Mouse (Mus musculus) T-helper 17 cell (primary cell): Measurements from ENCODE around the gene Shisa3.

Experiments
- in situ Hi-C, 2 experiments: fragments of 300-600 bp; cut with MboI, MseI; formaldehyde crosslinking; loops; 1 replicate in 1 of 2; 2 replicates in 1 of 2; pipeline ENCODE4 v1.15.1; 2025; ENCODE audit warnings: high pct_unique_total_duplicates in 2 of 2

Shisa3 gene

GRCm38 (mm10) chr5:67633138-67633782 lies 25.6 kb downstream of the Shisa3 start:
- in situ Hi-C loops, result no loop called here

- in situ Hi-C loops, result no loop called here
These were observed 26.2 kb downstream of the Shisa3 start for GRCm38 (mm10) chr5:67633831-67634268.

- in situ Hi-C loops, result no loop called here
These were observed 26.7 kb downstream of the Shisa3 start for GRCm38 (mm10) chr5:67634339-67634738.

- in situ Hi-C loops, result loop anchor here in 1 of 2 experiments (10.0 kb wide), 1 partner anchor 1756 kb away; no protein-coding TSS in a partner anchor
These were observed 33.1 kb downstream of the Shisa3 start for GRCm38 (mm10) chr5:67640596-67641312.

GRCm38 (mm10) chr5:67641406-67642120 lies 33.9 kb downstream of the Shisa3 start:
- in situ Hi-C loops, result loop anchor here in 1 of 2 experiments (10.0 kb wide), 1 partner anchor 1757 kb away; no protein-coding TSS in a partner anchor

GRCm38 (mm10) chr5:67643537-67644255 lies 36.0 kb downstream of the Shisa3 start:
- in situ Hi-C loops, result loop anchor here in 1 of 2 experiments (10.0 kb wide), 1 partner anchor 1759 kb away; no protein-coding TSS in a partner anchor

GRCm38 (mm10) chr5:67646756-67647529 lies 39.3 kb downstream of the Shisa3 start:
- in situ Hi-C loops, result loop anchor here in 1 of 2 experiments (10.0 kb wide), 1 partner anchor 1762 kb away; no protein-coding TSS in a partner anchor

- in situ Hi-C loops, result loop anchor here in 1 of 2 experiments (10.0 kb wide), 1 partner anchor 1763 kb away; no protein-coding TSS in a partner anchor
These were observed 39.9 kb downstream of the Shisa3 start for GRCm38 (mm10) chr5:67647568-67647967.

- in situ Hi-C loops, result loop anchor here in 1 of 2 experiments (10.0 kb wide), 1 partner anchor 1764 kb away; no protein-coding TSS in a partner anchor
These were observed 41.5 kb downstream of the Shisa3 start for GRCm38 (mm10) chr5:67649156-67649555.

- in situ Hi-C loops, result no loop called here
These were observed 42.3 kb downstream of the Shisa3 start for GRCm38 (mm10) chr5:67650021-67650420.

- in situ Hi-C loops, result no loop called here
These were observed 44.8 kb downstream of the Shisa3 start for GRCm38 (mm10) chr5:67652468-67652867.

- in situ Hi-C loops, result no loop called here
These were observed 45.9 kb downstream of the Shisa3 start for GRCm38 (mm10) chr5:67653543-67653942.

- in situ Hi-C loops, result no loop called here
These were observed 46.9 kb downstream of the Shisa3 start for GRCm38 (mm10) chr5:67654572-67654971.

- in situ Hi-C loops, result no loop called here
These were observed 48.2 kb downstream of the Shisa3 start for GRCm38 (mm10) chr5:67655696-67656519.

- in situ Hi-C loops, result no loop called here
These were observed 49.2 kb downstream of the Shisa3 start for GRCm38 (mm10) chr5:67656821-67657259.

- in situ Hi-C loops, result no loop called here
These were observed 52.2 kb downstream of the Shisa3 start for GRCm38 (mm10) chr5:67659864-67660263.

- in situ Hi-C loops, result no loop called here
These were observed 55.0 kb downstream of the Shisa3 start for GRCm38 (mm10) chr5:67662715-67663114.

GRCm38 (mm10) chr5:67669436-67669896 lies 61.8 kb downstream of the Shisa3 start:
- in situ Hi-C loops, result no loop called here

- in situ Hi-C loops, result no loop called here
These were observed 62.5 kb downstream of the Shisa3 start for GRCm38 (mm10) chr5:67670158-67670557.
